Mouse (Mus musculus): Measurements from ENCODE around the gene Pdik1l. TPM values are rescaled to one million over a fixed set of nuclear protein-coding genes. Genes with fewer than 3 reads are reported as not detected.
A peak's percentile ranks its signal among the peaks of the same experiment; 100 is the strongest.
"Not testable (repeated sequence)": the region's sequence is repeated elsewhere in the genome, so short reads cannot be mapped to it uniquely, and the experiment has no call there.

Pdik1l gene
- polyA plus RNA-seq, 1 experiment from 2014 or later: 31.9 TPM

DNA sequence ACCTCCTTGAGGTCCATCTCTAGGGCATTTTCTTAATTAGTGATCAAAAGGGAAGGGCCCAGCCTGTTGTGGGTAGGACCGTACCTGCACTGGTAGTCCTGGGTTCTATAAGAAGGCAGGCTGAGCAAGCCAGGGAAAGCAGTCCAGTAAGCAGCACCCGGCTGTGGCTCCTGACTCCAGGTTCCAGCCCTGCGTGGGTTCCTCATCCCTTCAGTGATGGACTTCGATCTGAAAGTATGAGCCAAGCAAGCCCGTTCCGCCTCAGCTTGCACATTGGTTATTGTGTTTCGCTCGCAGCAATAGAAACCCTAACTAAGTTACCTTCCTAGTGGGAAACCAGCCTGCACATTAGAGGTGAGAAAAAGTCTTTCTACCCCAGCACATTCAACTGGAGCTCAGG, 9.7 kb upstream of the Pdik1l start:
- Histone ChIP-seq H3K36me3 (no peaks in the 10 kb centered on the region), H3K27me3 (replicated peaks) (no peaks in the 10 kb centered on the region), H3K4me2 (replicated peaks) (no peak overlapping the region), H3K9ac (no peak overlapping the region), H3K4me3 (no peak overlapping the region), H3K27ac (no peak overlapping the region), H3K9me3 (no peaks in the 10 kb centered on the region; the same call in 1 of the 2 replicates), H3K4me1 (no peaks in the 10 kb centered on the region)
- no peak for ATAC-seq (ENCODE audit: low FRiP score, low read depth)
- 87% methylated on average over 8 of the region's 8 CpGs for WGBS

DNA sequence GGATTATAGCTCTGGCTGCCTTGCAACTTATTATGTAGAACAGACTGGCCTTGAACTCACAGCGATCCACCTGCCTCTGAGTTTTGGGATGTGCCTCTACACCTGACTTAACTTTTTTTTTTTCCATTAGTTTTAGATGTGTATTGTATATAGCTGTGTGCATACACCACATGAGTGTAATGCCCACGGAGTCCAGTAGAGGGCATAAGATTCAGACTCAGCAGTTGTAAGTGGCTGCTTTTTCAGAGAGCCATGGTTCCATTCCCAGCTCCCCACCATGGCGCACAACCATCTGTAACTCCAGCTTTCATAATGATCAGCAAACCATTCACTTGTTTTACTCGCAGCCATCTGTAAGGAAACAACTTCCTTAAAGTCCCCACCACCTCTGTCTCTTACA, 8.8 kb upstream of the Pdik1l start:
- no peaks in the 10 kb centered on the region for H3K27me3 ChIP-seq (replicated peaks)
- H3K27ac ChIP-seq: no peak overlapping the region
- no peaks in the 10 kb centered on the region for H3K4me1 ChIP-seq
- no peaks in the 10 kb centered on the region; the same call in 1 of the 2 replicates for H3K9me3 ChIP-seq
- no peaks in the 10 kb centered on the region for H3K36me3 ChIP-seq
- ATAC-seq (ENCODE audit: low FRiP score, low read depth): no peak
- 88% methylated on average over 4 of the region's 4 CpGs for WGBS
- H3K9ac ChIP-seq: no peak overlapping the region
- no peak overlapping the region for H3K4me3 ChIP-seq
- no peak overlapping the region for H3K4me2 ChIP-seq (replicated peaks)

DNA sequence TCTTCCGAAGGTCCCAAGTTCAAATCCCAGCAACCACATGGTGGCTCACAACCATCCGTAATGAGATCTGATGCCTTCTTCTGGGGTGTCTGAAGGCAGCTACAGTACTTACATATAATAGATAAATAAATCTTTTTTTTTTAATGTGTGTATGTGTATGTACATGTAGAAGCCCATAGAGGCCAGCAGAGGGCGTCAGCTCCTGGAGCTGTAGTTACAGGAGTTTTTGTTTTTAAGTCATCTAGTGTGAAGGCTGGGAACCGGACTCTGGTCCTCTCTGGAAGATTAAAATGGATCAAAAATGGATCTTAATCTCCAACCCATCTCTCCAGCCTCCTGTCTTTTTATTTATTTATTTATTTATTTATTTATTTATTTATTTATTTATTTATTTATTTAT, 8.4 kb upstream of the Pdik1l start:
- not testable (repeated sequence) for H3K4me1 ChIP-seq; H3K4me2 ChIP-seq (replicated peaks); H3K9me3 ChIP-seq; H3K27me3 ChIP-seq (replicated peaks); ATAC-seq (ENCODE audit: low FRiP score, low read depth); H3K9ac ChIP-seq; H3K27ac ChIP-seq; H3K4me3 ChIP-seq; H3K36me3 ChIP-seq
- WGBS: 85% methylated on average over 4 of the region's 4 CpGs

DNA sequence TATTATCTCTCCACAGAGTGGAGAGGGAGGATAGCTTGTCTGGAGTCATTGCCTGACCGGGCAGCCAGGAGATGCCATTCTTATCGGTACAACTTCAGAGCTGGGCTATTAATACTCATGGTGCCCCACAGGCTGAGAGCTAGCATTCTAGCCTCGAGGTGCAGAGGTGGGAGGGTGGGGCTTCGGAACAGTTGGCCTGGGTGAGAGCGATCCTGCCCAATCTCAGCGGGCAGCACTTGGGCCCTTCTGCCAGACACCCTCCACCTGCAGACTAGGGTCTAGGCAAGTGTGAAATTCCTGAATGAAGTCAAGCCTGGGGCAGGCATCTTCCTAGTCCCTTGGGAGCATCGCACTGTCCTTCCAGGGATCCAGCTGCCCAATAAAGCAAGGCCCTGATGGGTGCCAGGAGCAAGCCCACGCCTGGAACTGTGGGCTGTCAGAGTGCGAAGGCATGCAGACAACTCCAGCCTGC, 6.0 kb upstream of the Pdik1l start:
- ATAC-seq (ENCODE audit: low FRiP score, low read depth): no peak
- peaks cover 2% of the 10 kb centered on the region; the same call in 1 of the 2 replicates for H3K4me1 ChIP-seq
- WGBS: 73% methylated on average over 9 of the region's 9 CpGs

DNA sequence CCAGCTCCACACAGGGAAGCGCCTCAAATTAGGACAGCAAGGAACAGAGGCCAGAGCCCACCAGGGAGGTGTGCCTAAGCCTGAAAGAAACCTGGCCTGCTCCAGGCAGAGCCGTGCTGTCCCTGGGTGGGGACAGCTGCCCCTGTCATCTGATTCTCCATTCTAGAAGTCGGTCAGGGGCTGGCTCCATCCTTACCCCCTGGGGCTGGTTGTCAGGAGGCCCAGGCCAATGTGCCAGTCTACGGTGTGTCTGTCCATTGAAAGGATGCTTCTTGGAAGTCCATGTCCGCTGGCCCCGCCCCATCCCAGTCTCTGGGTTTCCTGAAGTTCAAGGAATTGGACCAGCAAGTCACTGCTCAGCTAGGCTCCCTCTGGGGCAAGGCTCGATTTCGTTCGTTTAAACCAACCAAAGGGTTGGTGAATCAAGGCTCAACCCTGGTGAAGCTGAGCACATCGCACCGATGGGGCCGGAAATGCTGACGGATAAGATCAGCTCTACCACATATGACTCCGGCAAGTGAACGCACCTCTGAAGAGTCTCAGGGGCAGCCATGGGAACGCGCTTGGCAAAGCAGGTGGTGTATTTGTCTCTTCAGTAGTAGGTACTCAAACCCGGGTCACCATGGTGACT, 5.5 kb upstream of the Pdik1l start:
- no peak for ATAC-seq (ENCODE audit: low FRiP score, low read depth)
- 0 out of 2 replicates have a peak overlapping the region, but pooled peaks have one; percentile 13 for H3K9ac ChIP-seq

More for the DNA sequence above, 6.0 kb upstream of the Pdik1l start:
- Histone ChIP-seq H3K27me3 (replicated peaks) (no peaks in the 10 kb centered on the region), H3K9me3 (no peaks in the 10 kb centered on the region; the same call in 1 of the 2 replicates), H3K36me3 (no peaks in the 10 kb centered on the region), H3K4me2 (replicated peaks) (no peak overlapping the region), H3K9ac (no peak overlapping the region), H3K4me3 (no peak overlapping the region), H3K27ac (no peak overlapping the region)

DNA sequence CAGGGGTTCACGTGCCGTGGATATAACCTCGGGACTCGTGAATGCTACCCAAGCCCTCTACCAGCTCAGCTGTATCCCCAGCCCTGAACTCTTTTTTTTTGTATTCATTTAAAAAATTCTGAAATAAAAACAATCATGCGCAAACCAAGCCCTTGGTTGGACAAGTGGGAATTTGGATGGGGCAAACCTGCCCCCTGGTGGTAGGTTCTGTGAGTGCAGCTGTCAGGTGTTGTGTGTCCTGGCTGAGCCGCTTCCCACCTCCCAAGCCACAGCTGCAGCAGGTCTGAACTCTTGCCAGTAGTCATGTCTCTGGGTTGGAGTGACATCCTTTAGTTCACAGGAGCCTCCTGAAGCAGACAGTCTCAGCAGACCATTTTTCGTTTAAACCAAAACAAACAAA, 4.4 kb upstream of the Pdik1l start:
- H3K27ac ChIP-seq: no peak overlapping the region

More for the DNA sequence above, 5.5 kb upstream of the Pdik1l start:
- Histone ChIP-seq H3K27me3 (replicated peaks) (no peaks in the 10 kb centered on the region), H3K4me1 (peaks cover 8% of the 10 kb centered on the region; the same call in 1 of the 2 replicates), H3K4me3 (no peak overlapping the region), H3K9me3 (no peaks in the 10 kb centered on the region; the same call in 1 of the 2 replicates), H3K4me2 (replicated peaks) (no peak overlapping the region), H3K36me3 (no peaks in the 10 kb centered on the region), H3K27ac (no peak overlapping the region)
- 74% methylated on average over 18 of the region's 18 CpGs for WGBS

DNA sequence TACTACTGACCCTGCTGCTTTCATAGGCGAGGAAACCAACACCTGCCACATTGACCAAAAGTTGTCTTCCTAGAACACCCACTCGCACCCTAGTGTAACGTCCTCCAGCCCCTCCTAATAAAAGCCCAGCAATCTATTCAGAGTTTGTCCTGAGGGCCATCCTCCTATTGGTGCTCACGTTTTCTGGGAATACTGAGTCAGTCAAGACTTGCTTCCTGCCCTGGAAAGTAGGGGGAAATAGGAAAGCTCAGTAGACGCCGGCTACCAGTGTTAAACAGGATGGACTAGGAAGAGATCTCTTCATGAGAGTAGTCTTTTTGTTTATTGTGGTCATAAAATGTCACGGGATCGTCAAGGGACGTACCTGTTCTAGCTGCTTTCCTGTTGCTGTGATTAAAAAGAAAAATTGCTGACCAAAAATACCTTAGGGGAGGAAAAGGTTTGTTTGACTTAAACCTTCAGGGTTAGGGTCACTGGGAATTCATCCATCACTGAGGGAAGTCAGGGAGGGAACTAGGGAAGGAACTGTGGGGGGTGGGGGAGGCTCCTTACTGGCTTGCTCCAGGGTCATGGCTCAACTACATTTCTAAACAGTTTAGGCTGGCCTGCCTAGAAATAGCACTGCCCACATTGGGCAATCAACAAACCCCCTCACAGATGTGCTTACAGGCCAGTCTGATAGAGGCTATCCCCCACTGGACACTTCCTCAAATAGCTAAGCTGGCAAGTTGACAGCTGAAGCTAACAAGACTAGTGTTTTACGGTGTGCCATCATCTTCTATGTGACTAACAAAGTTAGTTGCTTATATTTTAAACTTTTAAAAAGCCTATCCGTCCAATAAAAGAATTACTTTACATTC, 932 bp upstream of the Pdik1l start:
- Histone ChIP-seq H3K4me3 (peak overlapping the region; percentile 98), H3K4me1 (peaks cover 20% of the 10 kb centered on the region), H3K9ac (peak overlapping the region; percentile 97), H3K27ac (peak overlapping the region; percentile 100; the same call in 1 of the 2 replicates), H3K27me3 (replicated peaks) (no peaks in the 10 kb centered on the region), H3K4me2 (replicated peaks) (peak overlapping the region; percentile 96), H3K36me3 (peaks cover 9% of the 10 kb centered on the region), H3K9me3 (no peaks in the 10 kb centered on the region)
- WGBS: 30% methylated on average over 11 of the region's 11 CpGs
- ATAC-seq (ENCODE audit: low FRiP score, low read depth): no peak

More for the DNA sequence above, 4.4 kb upstream of the Pdik1l start:
- Histone ChIP-seq H3K27me3 (replicated peaks) (no peaks in the 10 kb centered on the region), H3K36me3 (no peaks in the 10 kb centered on the region), H3K4me1 (peaks cover 9% of the 10 kb centered on the region; the same call in 1 of the 2 replicates), H3K4me2 (replicated peaks) (no peak overlapping the region), H3K9me3 (no peaks in the 10 kb centered on the region; the same call in 1 of the 2 replicates), H3K4me3 (no peak overlapping the region), H3K9ac (no peak overlapping the region)
- ATAC-seq (ENCODE audit: low FRiP score, low read depth): no peak
- WGBS: 26% methylated on average over 7 of the region's 7 CpGs

DNA sequence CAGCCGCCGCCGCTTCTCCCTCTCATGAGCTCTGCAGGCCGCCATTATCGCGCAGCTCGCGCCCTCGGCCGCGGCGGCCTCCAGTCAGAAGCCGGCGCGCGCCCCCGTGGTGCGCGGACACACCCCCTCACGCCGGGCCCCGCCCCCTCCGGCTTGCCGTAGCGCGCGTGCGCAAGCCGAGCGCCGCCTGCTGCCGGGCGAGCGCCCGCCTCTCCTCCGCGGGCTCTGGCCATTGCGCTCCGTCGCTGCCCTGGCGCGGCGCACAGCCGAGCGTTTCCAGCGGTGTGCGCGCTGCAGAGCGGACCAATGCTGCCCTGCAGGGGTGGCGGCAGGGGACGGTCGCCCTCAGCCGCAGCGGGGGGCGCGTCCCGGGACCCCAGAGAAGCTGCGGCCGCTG, 529 bp downstream of the Pdik1l start:
- peak overlapping the region; percentile 97 for H3K9ac ChIP-seq
- peaks cover 20% of the 10 kb centered on the region for H3K36me3 ChIP-seq
- H3K27me3 ChIP-seq (replicated peaks): no peaks in the 10 kb centered on the region
- H3K9me3 ChIP-seq: no peaks in the 10 kb centered on the region
- H3K4me3 ChIP-seq: peak overlapping the region; percentile 98
- peak; percentile 95 for ATAC-seq (ENCODE audit: low FRiP score, low read depth)
- peak overlapping the region; percentile 96 for H3K4me2 ChIP-seq (replicated peaks)
- WGBS: under 1% methylated on average over 57 of the region's 59 CpGs
- peak overlapping the region; percentile 100 for H3K27ac ChIP-seq
- peaks cover 20% of the 10 kb centered on the region for H3K4me1 ChIP-seq

DNA sequence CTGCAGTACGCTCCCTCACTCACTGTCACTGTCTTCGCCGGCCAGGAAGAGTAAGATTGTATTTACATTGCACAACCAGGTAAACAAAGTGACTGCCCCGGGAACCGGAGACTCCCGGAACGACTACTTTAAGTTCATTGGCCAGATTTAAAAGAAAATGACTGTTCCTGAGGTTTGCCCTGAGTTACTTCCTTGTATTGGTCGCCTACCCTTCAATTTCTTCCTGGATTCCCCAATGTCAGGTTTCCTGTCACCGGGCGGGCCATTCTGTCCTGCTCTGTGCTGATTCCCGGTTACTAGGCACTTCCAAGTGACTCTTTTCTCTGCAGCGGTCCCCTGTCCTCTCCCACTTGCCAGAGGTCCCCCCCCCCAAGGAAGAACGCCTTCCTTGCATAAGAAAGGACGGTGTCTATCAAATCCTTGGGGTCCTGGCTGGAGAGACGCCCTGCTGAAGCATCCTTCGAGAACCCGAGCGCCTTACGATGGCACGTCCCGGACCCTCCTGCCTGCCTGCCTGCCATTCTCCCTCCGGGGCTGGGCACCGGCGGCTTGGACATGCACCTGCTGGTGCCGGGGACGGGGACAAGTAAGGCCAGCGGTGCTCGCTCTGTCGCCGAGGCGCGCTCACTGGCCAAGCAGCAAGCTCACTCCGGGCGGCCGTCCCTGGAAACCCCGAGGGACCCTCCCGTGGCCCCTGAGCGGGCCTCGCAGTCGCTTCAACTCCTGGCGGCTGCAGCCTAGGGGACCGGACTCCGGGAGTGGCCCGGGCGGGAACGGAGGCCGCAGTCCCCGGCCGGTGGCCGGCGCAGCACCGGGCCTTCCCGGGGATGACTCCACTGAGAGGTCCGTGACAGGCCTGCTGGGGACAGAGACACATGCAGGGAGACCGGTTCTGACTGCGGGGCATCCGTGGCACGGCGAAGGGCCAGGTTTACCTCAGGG, 1.2 kb downstream of the Pdik1l start:
- Histone ChIP-seq H3K27ac (peak overlapping the region; percentile 70), H3K36me3 (peaks cover 25% of the 10 kb centered on the region), H3K4me2 (replicated peaks) (peak overlapping the region; percentile 96), H3K27me3 (replicated peaks) (no peaks in the 10 kb centered on the region), H3K4me1 (peaks cover 20% of the 10 kb centered on the region), H3K9me3 (no peaks in the 10 kb centered on the region), H3K4me3 (peak overlapping the region; percentile 98), H3K9ac (peak overlapping the region; percentile 97)
- ATAC-seq (ENCODE audit: low FRiP score, low read depth): peak; percentile 28
- 2% methylated on average over 59 of the region's 59 CpGs for WGBS

DNA sequence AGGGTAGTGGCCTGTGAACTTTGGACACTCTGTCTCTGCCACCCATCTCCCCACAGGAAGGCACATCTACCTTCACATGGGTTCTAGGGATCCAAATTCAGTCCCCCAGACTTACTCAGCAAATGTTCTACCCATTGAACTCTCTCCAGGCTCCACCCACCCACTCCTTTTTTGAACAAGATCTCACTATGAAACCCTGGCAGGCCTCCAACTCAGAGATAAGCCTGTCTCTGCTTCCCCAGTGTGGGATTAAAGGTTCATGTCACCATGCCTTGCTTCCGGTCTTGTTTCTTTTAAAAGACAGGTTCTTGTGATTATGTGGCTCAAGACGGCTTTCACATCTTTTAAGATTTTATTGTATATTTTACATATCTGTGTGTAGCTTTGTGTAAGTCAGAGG, 2.8 kb downstream of the Pdik1l start:
- H3K4me3 ChIP-seq: no peak overlapping the region
- ATAC-seq (ENCODE audit: low FRiP score, low read depth): no peak
- H3K27me3 ChIP-seq (replicated peaks): no peaks in the 10 kb centered on the region
- H3K9me3 ChIP-seq: no peaks in the 10 kb centered on the region
- peaks cover 20% of the 10 kb centered on the region for H3K4me1 ChIP-seq
- H3K9ac ChIP-seq: no peak overlapping the region
- no peak overlapping the region for H3K4me2 ChIP-seq (replicated peaks)
- H3K27ac ChIP-seq: no peak overlapping the region
- WGBS: 98% methylated on average over 2 of the region's 2 CpGs
- peaks cover 40% of the 10 kb centered on the region for H3K36me3 ChIP-seq

DNA sequence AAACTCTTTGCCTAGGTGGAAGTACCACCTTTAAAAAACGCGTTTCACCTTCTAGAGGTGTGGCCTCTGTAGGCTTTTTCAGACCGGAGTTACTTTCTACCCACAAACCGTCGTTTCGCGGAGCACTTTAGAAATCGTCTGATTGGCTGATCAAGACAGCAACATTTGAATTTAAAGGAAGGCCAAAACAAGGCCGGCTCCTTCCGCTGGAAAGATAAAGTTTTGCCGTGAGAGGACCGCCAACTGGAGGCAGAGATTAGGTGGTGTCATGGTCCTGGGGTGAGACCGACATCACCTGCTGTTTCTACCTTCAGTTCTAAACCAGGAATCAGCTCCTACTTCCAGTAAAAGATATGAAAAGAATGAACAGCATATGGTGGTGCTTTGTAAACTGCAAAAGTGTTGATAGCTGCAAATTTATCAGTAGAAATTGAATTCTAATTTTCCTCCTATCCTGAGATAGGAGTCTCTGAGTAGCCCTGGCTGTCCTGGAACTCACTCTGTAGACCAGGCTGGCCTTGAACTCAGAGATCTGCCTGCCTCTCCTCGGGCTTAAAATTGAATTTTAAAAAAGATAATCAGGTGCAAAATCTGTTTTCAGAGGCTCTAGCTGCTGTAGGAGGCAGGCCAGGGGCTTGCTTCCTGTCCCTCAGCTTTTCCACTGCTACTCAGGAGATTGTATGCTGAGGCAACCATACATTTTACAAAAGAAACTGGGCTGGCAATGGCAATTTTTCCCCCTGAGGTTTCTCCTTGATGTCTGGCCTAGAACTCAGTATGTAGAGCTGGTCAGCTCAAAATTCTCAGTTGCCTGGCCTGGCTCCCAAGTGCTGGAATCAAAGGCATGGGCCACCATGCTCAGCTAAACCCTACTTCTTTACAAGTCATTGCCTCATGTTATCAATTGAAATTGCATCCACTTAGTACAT, 14.0 kb downstream of the Pdik1l start:
- H3K4me1 ChIP-seq: no peaks in the 10 kb centered on the region
- peak overlapping the region; percentile 33 for H3K4me2 ChIP-seq (replicated peaks)
- no peaks in the 10 kb centered on the region for H3K9me3 ChIP-seq
- no peak overlapping the region for H3K27ac ChIP-seq
- 8% methylated on average over 14 of the region's 14 CpGs for WGBS
- H3K27me3 ChIP-seq (replicated peaks): no peaks in the 10 kb centered on the region
- H3K9ac ChIP-seq: no peak overlapping the region
- H3K4me3 ChIP-seq: no peak overlapping the region
- peaks cover 20% of the 10 kb centered on the region for H3K36me3 ChIP-seq
- ATAC-seq (ENCODE audit: low FRiP score, low read depth): no peak

All from neural tube, embryonic 12.5 days (tissue).